Mouse (Mus musculus): ENCODE results near the gene Larp6. TPM values are rescaled to one million over a fixed set of nuclear protein-coding genes. Genes with fewer than 3 reads are reported as not detected.

Gene Larp6
- total and polyA plus RNA-seq, 3 experiments: not detected

- no peaks in the 10 kb centered on the region for H3K9me3 ChIP-seq (replicated peaks; ENCODE audit: insufficient read depth, low read length)
- H3K4me1 ChIP-seq (ENCODE audit: control insufficient read depth in 1 of 2, insufficient read depth in 2 of 2, low read length in 2 of 2): no peaks in the 10 kb centered on the region
- H3K79me2 ChIP-seq (ENCODE audit: control insufficient read depth, insufficient read depth, low read length, poor library complexity): no peaks in the 10 kb centered on the region
- peaks cover 0 to 5% of the 10 kb centered on the region in 2 experiments; a peak in 2 of 4 replicates for H3K27me3 ChIP-seq (ENCODE audit: control insufficient read depth in 1 of 2, insufficient read depth in 2 of 2, low read length in 2 of 2)
- no peak overlapping the region for H3K9ac ChIP-seq (ENCODE audit: control insufficient read depth, low read depth, low read length, poor library complexity, severe bottlenecking)
- no peak overlapping the region for H3K4me3 ChIP-seq (ENCODE audit: control insufficient read depth in 1 of 2, insufficient read depth in 1 of 2, low read depth in 2 of 2, low read length in 2 of 2)
- TF ChIP-seq TBP (IDR thresholded peaks at IDR 0.05; ENCODE audit: low read depth, low read length) (no peak), BHLHE40 (IDR thresholded peaks at IDR 0.05; ENCODE audit: borderline replicate concordance, low read depth, low read length) (no peak), MYC (IDR thresholded peaks at IDR 0.05; ENCODE audit: low read depth, low read length) (no peak), E2F4 (IDR thresholded peaks at IDR 0.05; ENCODE audit: borderline replicate concordance, low read depth, low read length) (no peak), TAL1 (IDR thresholded peaks at IDR 0.05; ENCODE audit: low read length) (no peak), ZNF384 (IDR thresholded peaks at IDR 0.05; ENCODE audit: low read depth, low read length) (no peak)
- no peak for DNase-seq (ENCODE audit: low read depth, low spot score)
- no peak overlapping the region for H3K27ac ChIP-seq (ENCODE audit: control insufficient read depth, low read depth, low read length)
- no peaks in the 10 kb centered on the region for H3K36me3 ChIP-seq (ENCODE audit: control insufficient read depth in 1 of 2, insufficient read depth in 2 of 2, low read length in 2 of 2)
Observed at GRCm38 (mm10) chr9:60741436-60741835, 28.6 kb downstream of the Larp6 start.

- DNase-seq (ENCODE audit: low read depth, low spot score): no peak
- Histone ChIP-seq H3K27me3 (ENCODE audit: control insufficient read depth in 1 of 2, insufficient read depth in 2 of 2, low read length in 2 of 2) (peaks cover 2 to 5% of the 10 kb centered on the region in 2 experiments; a peak in 3 of 4 replicates), H3K27ac (ENCODE audit: control insufficient read depth, low read depth, low read length) (no peak overlapping the region), H3K36me3 (ENCODE audit: control insufficient read depth in 1 of 2, insufficient read depth in 2 of 2, low read length in 2 of 2) (no peaks in the 10 kb centered on the region), H3K4me1 (ENCODE audit: control insufficient read depth in 1 of 2, insufficient read depth in 2 of 2, low read length in 2 of 2) (no peaks in the 10 kb centered on the region), H3K79me2 (ENCODE audit: control insufficient read depth, insufficient read depth, low read length, poor library complexity) (no peaks in the 10 kb centered on the region), H3K4me3 (ENCODE audit: control insufficient read depth in 1 of 2, insufficient read depth in 1 of 2, low read depth in 2 of 2, low read length in 2 of 2) (no peak overlapping the region), H3K9me3 (replicated peaks; ENCODE audit: insufficient read depth, low read length) (no peaks in the 10 kb centered on the region), H3K9ac (ENCODE audit: control insufficient read depth, low read depth, low read length, poor library complexity, severe bottlenecking) (no peak overlapping the region)
- TF ChIP-seq TAL1 (IDR thresholded peaks at IDR 0.05; ENCODE audit: low read length): no peak
- no peak for TF ChIP-seq RCOR1 (IDR thresholded peaks at IDR 0.05; ENCODE audit: low read depth, low read length)
- TF ChIP-seq POLR2A (IDR thresholded peaks at IDR 0.05; ENCODE audit: control insufficient read depth in 1 of 2, insufficient read depth in 1 of 2, low read depth in 1 of 2, low read length in 2 of 2, poor library complexity in 1 of 2): no peak
Observed at GRCm38 (mm10) chr9:60742516-60742915, 29.7 kb downstream of the Larp6 start.

GRCm38 (mm10) chr9:60743180-60743900, 30.6 kb downstream of the Larp6 start:
- no peak overlapping the region for H3K27ac ChIP-seq (ENCODE audit: control insufficient read depth, low read depth, low read length)
- H3K4me1 ChIP-seq (ENCODE audit: control insufficient read depth in 1 of 2, insufficient read depth in 2 of 2, low read length in 2 of 2): no peaks in the 10 kb centered on the region
- no peaks in the 10 kb centered on the region for H3K36me3 ChIP-seq (ENCODE audit: control insufficient read depth in 1 of 2, insufficient read depth in 2 of 2, low read length in 2 of 2)
- peak; percentile 21 for DNase-seq (ENCODE audit: low read depth, low spot score)
- TF ChIP-seq ELF1 (IDR thresholded peaks at IDR 0.05; ENCODE audit: low read depth, low read length): no peak
- TF ChIP-seq ETS1 (IDR thresholded peaks at IDR 0.05; ENCODE audit: low read depth, low read length): no peak
- H3K9ac ChIP-seq (ENCODE audit: control insufficient read depth, low read depth, low read length, poor library complexity, severe bottlenecking): no peak overlapping the region
- H3K79me2 ChIP-seq (ENCODE audit: control insufficient read depth, insufficient read depth, low read length, poor library complexity): no peaks in the 10 kb centered on the region
- H3K27me3 ChIP-seq (ENCODE audit: control insufficient read depth in 1 of 2, insufficient read depth in 2 of 2, low read length in 2 of 2): peaks cover 2 to 5% of the 10 kb centered on the region in 2 experiments; a peak in 3 of 4 replicates
- no peaks in the 10 kb centered on the region for H3K9me3 ChIP-seq (replicated peaks; ENCODE audit: insufficient read depth, low read length)
- no peak overlapping the region for H3K4me3 ChIP-seq (ENCODE audit: control insufficient read depth in 1 of 2, insufficient read depth in 1 of 2, low read depth in 2 of 2, low read length in 2 of 2)
